Mouse (Mus musculus): ENCODE data around the gene Scimp. TPM values are rescaled to one million over a fixed set of nuclear protein-coding genes. Genes with fewer than 3 reads are reported as not detected.

The Scimp gene
- total RNA-seq, 2 experiments from 2014 or later: 0.22 TPM; not detected in 1

DNA sequence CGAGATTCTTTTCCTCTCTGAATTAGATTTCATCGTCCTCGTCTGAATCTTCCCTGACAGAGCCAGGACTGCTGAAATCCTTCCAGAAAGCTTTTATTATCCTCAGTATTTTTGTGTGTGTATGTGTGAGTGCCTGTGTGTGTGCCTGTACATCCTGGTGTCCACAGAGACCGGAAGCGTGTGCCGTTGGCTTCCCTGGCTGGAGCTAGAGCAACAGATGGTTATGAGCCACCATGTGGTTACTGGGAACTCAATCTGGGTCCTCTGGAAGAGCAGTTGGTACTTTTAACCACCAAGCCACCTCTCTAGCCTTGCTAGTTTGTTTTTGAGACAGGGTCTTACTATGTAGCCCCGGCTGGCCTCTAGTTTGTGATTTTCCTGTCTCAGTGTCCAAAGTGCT lies 70.3 kb downstream of the Scimp start:
- DNase-seq: no peak
- intact Hi-C loops (cut with DNase I; ENCODE audit: low total_unique reads): no loop called here

DNA sequence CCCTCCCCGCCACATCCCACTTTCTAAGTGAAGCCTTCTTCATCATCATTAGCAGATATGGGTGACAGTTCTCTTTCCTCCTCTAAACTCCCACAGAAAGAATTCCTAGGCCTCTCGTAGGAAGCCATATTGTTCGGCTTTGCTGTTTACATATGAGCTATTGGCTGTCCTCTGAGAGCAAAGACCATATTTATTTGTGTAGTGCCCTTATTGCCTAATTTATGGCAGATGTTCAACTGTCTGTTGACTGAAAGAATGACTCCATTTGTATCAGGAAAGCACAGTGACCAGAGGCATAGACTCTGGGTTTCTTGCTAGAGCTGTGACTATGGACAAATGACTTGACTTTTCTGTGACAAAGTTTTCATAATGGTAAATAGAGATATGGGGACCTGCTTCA lies 70.8 kb downstream of the Scimp start:
- intact Hi-C loops (cut with DNase I; ENCODE audit: low total_unique reads): no loop called here

More for the DNA sequence above, 70.8 kb downstream of the Scimp start:
- no peak for DNase-seq

Small RNA genes within 50 kb of the gene (microRNA-seq; reads per million reads assigned to microRNA genes)
- 0 reads per million in 2 experiments for gene Gm22760

Other genes starting within 250 kb of the Scimp start
- 10 to 100 TPM; 26.1 to 27.7 TPM for gene Mink1, start 249.7 kb downstream of the Scimp start, total RNA-seq (2021)
- not detected for gene 4930544D05Rik, start 196.7 kb downstream of the Scimp start, total RNA-seq (2021)
- 10 to 100 TPM; 38.7 to 39.4 TPM for gene Chrne, start 193.4 kb downstream of the Scimp start, total RNA-seq (2021)
- gene Gp1ba, start 173.5 kb downstream of the Scimp start, total RNA-seq (2021): under 1 TPM in 1 of 2 experiments, not detected in 1; 0.08 TPM
- gene Rnf167, start 165.4 kb downstream of the Scimp start, total RNA-seq (2021): 10 to 100 TPM; 34.9 to 35.7 TPM
- gene Slc25a11, start 165.1 kb downstream of the Scimp start, total RNA-seq (2021): 100 to 1,000 TPM; 278 to 315 TPM
- gene Pfn1, start 157.9 kb downstream of the Scimp start, total RNA-seq (2021): 100 to 1,000 TPM; 340 to 388 TPM
- 1,000 to 10,000 TPM; 6,763 to 7,262 TPM for gene Eno3, start 155.4 kb downstream of the Scimp start, total RNA-seq (2021)
- gene Spag7, start 143.2 kb downstream of the Scimp start, total RNA-seq (2021): 100 to 1,000 TPM; 117 to 122 TPM
- gene Camta2, start 124.5 kb downstream of the Scimp start, total RNA-seq (2021): 10 to 100 TPM; 21.2 to 25.5 TPM
- gene Inca1, start 112.4 kb downstream of the Scimp start, total RNA-seq (2021): 1 to 10 TPM; 2.5 to 3.3 TPM
- gene Kif1c, start 112.0 kb downstream of the Scimp start, total RNA-seq (2021): 100 to 1,000 TPM; 216 to 226 TPM
- 10 to 100 TPM in 1 of 2 experiments, 1 to 10 TPM in 1; 7.4 to 10.8 TPM for gene Zfp3, start 48.4 kb downstream of the Scimp start, total RNA-seq (2021)
- gene Rabep1, start 32.2 kb upstream of the Scimp start, total RNA-seq (2021): 10 to 100 TPM; 22.7 to 24.3 TPM
- gene Nup88, start 157.4 kb upstream of the Scimp start, total RNA-seq (2021): 10 to 100 TPM; 36.7 to 38.6 TPM
- 10 to 100 TPM; 11.4 to 13.4 TPM for gene Rpain, start 157.6 kb upstream of the Scimp start, total RNA-seq (2021)
- gene C1qbp, start 170.4 kb upstream of the Scimp start, total RNA-seq (2021): 100 to 1,000 TPM; 146 to 150 TPM
- 1 to 10 TPM; 7.0 to 9.8 TPM for gene Dhx33, start 191.9 kb upstream of the Scimp start, total RNA-seq (2021)
- gene Mis12, start 207.0 kb upstream of the Scimp start, total RNA-seq (2021): 1 to 10 TPM; 5.1 to 6.4 TPM
- gene Derl2, start 207.3 kb upstream of the Scimp start, total RNA-seq (2021): 10 to 100 TPM; 15.9 to 19.3 TPM
- gene 6330403K07Rik, start 220.9 kb upstream of the Scimp start, total RNA-seq (2021): 1 to 10 TPM in 1 of 2 experiments, under 1 TPM in 1; 0.84 to 1.5 TPM

Measured in gastrocnemius, postnatal 14 days (tissue).